Mouse (Mus musculus) thymus, adult 2 months (tissue): ENCODE results near the gene Arid5a.

Experiments used
- CTCF ChIP-seq: fragments of 200-500 bp; IDR thresholded peaks from 2 replicates; pipeline ENCODE4 v1.5.1; 2012; ENCODE audit warnings: mild to moderate bottlenecking, control low read depth, low read length, moderate library complexity, borderline replicate concordance; ENCODE audit not compliant: control insufficient read depth, poor library complexity, insufficient read depth; ENCODE audit errors: extremely low read depth
- POLR2A ChIP-seq: fragments of 200-500 bp; IDR thresholded peaks from 2 replicates; pipeline ENCODE4 v1.6.1; 2012; ENCODE audit warnings: mild to moderate bottlenecking, low read length, control low read depth, moderate library complexity; ENCODE audit not compliant: control insufficient read depth, poor library complexity, insufficient read depth; ENCODE audit errors: extremely low read depth

DNA sequence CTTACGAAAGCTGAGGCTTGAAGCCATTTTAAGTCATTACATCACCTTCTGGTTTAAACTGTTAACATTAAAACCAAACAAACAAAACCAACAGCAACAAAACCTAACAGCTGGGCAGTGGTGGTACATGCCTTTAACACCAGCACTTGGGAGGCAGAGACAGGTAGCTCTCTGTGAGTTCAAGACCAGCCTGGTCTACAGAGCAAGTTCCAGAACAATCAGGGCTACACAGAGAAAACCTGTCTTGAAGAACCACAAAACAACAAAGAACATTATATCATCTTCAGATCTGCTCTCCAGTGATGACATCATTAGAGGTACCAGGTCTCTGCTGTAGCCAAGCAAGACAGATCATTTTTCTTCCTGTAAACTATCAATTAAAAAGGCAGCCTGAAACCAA, 47.1 kb upstream of the Arid5a start:
- TF ChIP-seq CTCF: no peak
- TF ChIP-seq POLR2A: no peak
